Mouse (Mus musculus): Measurements from ENCODE around the gene Tmeff2.

DNA sequence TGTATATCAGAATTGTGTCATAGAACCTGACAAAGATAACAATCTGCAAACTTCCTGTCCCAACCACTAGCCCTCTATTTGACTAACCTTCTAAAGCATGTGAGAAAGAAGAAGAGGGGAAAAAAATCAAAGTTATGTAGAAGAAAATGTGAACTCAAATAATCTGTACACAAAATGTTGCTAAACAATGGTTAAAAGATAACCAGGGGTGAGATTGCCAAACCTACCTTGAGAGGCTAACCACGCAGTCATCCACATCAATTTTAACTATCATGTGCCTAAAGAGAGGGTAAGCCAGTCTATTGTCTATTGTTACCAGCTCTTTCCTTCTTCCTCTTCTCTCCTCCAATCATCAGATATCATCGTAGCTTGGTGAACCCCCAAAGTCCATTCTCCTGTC lies 35.0 kb downstream of the Tmeff2 start:
- no peak for TF ChIP-seq POLR2A (IDR thresholded peaks at IDR 0.05; ENCODE audit: insufficient read depth, low read depth, low read length)
- TF ChIP-seq CTCF (IDR thresholded peaks at IDR 0.05; ENCODE audit: insufficient read depth, low read depth, low read length), result no peak

Measured in olfactory bulb, adult 2 months (tissue).